Mouse (Mus musculus) spleen, adult 2 months (tissue): ENCODE data around the gene E2f4.

Source experiments
- CTCF ChIP-seq: fragments of 200-500 bp; IDR thresholded peaks from 2 replicates; pipeline ENCODE4 v1.5.1; 2011; ENCODE audit warnings: mild to moderate bottlenecking, inconsistent platforms; ENCODE audit not compliant: insufficient read depth, insufficient read length, insufficient replicate concordance; ENCODE audit errors: extremely low read depth
- POLR2A ChIP-seq: fragments of 200-500 bp; IDR thresholded peaks from 2 replicates; pipeline ENCODE4 v1.6.1; 2011; ENCODE audit warnings: low read depth, low read length, inconsistent platforms

DNA sequence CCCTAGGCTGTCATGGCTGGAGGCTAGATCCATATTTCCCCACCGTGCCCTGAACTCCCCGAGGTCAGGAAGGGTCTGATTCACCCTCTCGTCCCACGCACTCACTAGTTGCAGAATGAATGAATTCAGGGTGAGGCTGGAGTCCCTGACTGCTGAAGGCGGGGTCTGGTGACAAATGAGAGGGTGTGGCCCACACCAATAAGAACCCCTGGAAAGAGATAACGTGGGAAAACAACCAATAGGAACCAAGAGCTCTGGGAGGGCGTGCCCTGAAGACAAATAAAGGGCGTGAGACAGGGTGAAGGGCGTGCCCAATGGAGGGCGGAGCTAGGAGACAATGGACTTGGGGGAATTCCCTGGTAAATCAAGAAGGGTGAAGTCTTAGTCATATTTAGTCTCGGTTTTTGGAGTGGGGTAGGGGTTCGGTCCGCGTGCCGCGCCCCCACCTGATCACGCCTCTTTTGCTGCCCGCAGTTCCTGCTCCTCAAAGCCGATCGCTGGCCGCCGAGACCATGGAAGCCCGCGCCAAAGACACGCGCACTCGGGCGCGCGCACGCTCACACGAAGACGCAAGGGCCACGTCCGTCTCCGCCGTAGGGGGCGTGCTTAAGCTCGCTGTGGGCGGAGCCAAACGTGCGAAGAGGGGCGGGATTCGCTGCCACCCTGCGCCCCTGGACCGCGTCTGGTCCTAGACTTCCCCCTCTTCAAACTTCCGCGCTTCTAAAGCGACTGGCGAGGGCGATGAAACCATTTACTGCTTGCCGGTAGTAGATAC is 8.3 kb upstream of the E2f4 start:
- no peak for TF ChIP-seq CTCF
- peak; percentile 9 for TF ChIP-seq POLR2A
